Mouse (Mus musculus) hematopoietic multipotent progenitor cell, adult 10-12 weeks (in vitro differentiated cells): ENCODE results near the gene Prm1. TPM values are rescaled to one million over a fixed set of nuclear protein-coding genes. Genes with fewer than 3 reads are reported as not detected.

Experiments
- polyA plus RNA-seq: library from polyadenylated mRNA; stranded (reverse); fragments of >175 nt; gene quantifications from 2 replicates; pipeline ENCODE4 v1.2.3, GENCODE M21; 2012; ENCODE audit warnings: low replicate concordance

Gene Prm1
- not detected in 2 replicates for polyA plus RNA-seq

DNA sequence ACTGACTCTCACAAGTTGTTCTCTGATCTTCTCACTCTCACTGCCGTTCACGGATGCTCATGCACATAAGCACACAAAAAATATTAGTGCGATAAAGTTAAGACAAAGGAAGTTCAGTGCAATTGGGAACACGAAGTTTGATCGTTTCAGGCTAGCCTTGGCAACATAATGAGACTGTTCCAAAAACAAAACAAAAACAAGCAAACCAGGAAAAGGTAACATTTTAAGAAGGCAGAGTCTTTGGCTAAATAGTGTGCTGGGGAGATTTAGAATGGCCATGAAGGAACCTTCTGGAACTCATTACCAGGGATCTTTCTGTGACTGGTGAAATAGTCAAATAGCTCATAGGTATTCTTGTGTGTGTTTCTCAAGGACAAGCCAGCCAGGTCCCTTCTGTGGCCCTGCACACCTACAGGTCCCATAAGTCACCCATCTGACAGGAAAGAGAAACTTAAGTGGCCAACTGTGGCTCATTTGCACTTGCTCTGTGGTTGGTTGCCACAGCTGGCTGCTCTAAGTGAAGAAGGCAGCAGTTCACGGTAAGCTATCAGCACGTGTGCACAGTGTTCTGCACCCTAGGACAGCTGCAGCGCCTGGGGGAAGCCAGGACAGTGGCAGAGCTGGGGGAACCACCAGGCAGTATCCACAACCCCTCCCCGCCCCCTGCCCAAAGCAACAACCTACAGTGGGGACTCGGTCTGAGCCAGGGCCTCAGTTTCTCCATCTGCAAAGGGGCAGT, at the start of gene Prm1:
Gene Prm1, minus strand, starts transcription at position 51 of the 739 bp plus-strand sequence.

DNA sequence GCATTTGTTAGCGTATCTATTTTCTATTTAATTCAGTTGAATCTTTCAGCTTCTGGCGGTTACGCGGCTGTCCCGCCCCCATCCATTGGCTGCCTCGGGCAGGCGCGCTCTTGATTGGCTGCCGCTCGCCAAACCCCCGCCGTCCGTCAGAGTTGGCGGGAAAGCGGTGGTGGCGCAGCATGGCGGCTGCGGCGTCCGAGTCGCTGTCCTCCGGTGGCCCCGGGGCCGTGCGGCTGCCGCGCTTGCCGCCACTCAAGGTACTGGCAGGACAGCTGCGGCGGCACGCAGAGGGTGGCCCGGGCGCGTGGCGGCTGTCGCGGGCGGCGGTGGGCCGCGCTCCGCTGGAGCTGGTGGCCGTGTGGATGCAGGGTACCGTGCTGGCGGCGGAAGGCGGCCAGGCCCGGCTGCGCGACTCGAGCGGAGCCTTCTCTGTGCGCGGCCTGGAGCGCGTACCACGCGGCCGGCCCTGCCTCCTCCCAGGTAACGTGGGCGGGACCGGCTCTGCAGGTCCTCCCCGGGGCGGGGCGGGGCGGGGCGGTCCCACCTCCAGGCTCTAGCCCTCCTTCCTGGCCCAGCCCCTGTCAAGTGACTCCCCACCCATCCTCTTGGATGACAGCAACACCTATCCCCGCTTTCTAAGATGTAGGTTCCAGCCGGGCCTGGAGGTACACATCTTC, 29.4 kb upstream of the Prm1 start, which contains the start of gene Rmi2:
Gene Rmi2, plus strand, starts transcription at position 149 of the 677 bp plus-strand sequence.

DNA sequence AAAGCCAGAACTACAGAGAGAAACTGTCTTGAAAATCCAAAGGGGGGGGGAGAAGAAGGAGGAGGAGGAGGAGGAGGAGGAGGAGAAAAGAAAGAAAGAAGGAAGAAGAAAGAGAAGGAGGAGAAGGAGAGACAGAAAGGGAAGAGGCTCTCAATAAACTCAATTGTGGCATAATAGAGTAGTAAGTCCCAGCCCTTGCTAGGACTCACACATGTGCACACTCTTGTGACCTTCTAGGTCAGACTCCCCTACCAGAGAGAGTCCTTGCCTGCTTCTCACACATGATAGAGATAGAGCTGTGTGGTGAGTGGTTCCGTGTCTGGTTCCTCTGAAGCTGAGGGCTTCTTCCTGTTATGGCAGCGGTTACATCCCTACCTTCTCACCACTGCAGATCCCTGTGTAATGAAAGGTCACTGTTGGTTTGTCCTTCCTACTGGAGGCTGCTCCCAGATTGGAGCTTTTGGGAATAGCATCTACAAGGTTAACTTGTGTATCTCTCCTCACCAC, 7.3 kb upstream of the Prm1 start, which contains the start of gene Gm11172:
Gene Gm11172, plus strand, starts transcription at position 51 of the 507 bp plus-strand sequence.

DNA sequence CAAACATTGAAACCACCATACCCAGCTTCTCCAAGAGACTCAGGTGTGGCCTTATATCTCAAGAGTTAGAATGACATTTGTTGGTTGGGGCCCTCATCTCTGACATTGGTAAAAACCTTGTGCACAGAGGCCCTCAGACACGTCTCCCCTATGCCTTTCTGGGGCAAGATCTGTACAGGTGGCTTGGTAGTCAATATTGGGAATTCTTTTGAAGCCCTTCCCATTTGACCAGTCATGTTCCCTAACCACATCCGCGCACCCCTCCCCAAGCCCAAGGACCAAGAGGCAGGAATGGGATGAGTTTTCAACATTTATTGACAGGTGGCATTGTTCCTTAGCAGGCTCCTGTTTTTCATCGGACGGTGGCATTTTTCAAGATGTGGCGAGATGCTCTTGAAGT, 9.6 kb downstream of the Prm1 start, which contains the start of gene Prm2:
Gene Prm2, minus strand, starts transcription at position 101 of the 400 bp plus-strand sequence.

DNA sequence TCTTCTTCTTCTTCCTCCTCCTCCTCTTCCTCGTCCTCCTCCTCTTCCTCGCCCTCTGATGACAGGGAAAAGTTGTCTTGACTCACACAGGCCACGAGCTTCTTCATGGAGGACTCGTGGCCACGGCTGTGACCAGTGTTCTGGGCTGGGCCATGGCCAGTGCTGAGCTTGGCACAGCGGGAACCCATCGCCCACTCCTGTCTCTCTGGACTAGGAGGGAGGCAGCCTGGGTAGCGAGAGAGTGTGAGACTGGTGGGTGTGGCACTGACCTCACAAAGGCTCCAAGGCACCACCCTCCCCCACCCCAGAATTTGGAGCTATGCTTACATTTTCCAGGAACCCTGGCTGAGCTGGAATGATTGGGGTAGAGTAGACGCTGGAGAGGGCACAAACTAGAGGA, 14.9 kb downstream of the Prm1 start, which contains the start of gene Prm3:
Gene Prm3, minus strand, starts transcription at position 213 of the 400 bp plus-strand sequence.

DNA sequence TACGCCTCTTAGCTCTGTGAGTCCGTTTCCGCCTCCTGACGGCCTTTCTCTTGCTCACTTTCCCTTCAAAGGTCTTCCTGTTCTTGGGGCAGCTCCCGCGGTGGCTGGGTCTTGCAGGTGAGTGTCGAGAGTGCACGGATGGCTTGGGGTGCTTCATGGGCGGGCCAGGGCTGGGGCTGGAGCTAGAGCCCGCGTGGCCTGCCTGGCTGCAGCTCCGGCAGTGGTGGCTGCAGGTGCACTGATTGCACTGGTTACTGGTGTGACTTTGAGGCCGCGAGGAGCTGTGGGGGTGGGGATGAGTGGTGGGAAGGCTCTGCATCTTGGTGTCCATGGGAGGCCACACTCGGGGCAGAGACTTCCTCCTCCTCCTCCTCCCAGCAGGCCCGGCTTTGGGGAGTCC, 17.4 kb downstream of the Prm1 start, which contains the start of gene Tnp2:
Gene Tnp2, minus strand, starts transcription at position 390 of the 400 bp plus-strand sequence.

DNA sequence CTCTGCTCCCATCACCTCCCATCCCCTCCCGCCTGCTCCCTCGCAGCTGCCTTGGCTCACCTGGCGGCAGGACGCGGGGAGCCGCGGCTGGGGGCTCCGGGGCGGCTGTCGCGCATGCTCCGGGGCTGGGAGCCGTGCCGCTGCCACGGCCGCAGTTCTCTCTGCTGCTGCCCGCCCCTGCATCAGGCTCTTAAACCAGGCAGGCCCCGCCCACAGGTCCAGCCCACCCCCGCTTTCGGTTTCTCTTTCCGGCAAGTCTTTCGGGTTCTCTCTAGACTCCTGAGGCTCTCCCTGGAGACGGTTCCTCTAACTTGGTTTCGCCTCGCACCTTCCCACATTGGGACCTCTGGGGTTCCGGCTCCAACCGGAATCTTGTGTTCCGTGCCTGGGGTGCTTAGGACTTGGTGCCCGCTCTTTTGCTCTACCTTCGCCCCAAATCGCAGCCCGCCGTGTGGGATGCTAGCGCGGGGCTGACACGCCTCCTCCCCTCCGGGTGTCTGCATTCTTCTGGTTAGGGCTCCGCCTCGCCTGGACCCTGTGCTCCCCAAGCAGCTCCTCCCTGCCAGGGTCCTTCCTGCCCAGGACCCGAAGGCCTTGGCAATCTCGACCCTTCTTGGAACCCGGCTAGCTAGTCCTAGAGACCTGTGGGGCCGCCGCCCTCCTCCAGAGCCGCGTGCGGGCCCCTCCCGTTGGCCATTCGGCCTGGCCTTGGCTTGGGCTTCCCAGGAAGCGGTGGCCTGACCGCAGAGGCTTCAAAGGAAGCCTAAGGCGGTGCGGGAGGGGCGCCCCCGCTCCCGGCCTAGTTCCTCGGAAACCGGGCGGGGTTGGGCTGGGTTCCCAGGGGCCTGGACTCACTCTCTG, 20.0 kb downstream of the Prm1 start, which contains the start of gene Socs1:
Gene Socs1, minus strand, starts transcription at position 166 of the 861 bp plus-strand sequence.

Other genes with a start within 250 kb of the Prm1 start
- 35.0 and 105 TPM in 2 replicates for gene Socs1, start 20.3 kb downstream of the Prm1 start, polyA plus RNA-seq
- 0.42 and 1.7 TPM in 2 replicates for gene Tnp2, start 17.2 kb downstream of the Prm1 start, polyA plus RNA-seq
- gene Prm3, start 14.9 kb downstream of the Prm1 start, polyA plus RNA-seq, result not detected in 2 replicates
- gene Prm2, start 9.7 kb downstream of the Prm1 start, polyA plus RNA-seq, result not detected in 2 replicates
- gene Gm11172, start 7.1 kb upstream of the Prm1 start, polyA plus RNA-seq, result not detected in 2 replicates
- 1.6 and 1.8 TPM in 2 replicates for gene Rmi2, start 29.2 kb upstream of the Prm1 start, polyA plus RNA-seq